Mouse (Mus musculus) cerebellum, adult 2 months (tissue): ENCODE data around the gene Arpc2. TPM values are rescaled to one million over a fixed set of nuclear protein-coding genes. Genes with fewer than 3 reads are reported as not detected.
"Not testable (repeated sequence)": the region's sequence is repeated elsewhere in the genome, so short reads cannot be mapped to it uniquely, and the experiment has no call there.

ENCODE experiments used
- DNase-seq, 2 experiments: peaks; one replicate each; pipeline ENCODE4 v3.0.0; 2021
- H3K27ac ChIP-seq: fragments of 200-500 bp; 2 replicates; pipeline ENCODE4 v1.5.1; 2012; ENCODE audit warnings: low read length, control low read depth, inconsistent platforms; ENCODE audit not compliant: insufficient read depth
- H3K27me3 ChIP-seq: fragments of 200-500 bp; 2 replicates; pipeline ENCODE4 v1.6.1; 2012; ENCODE audit warnings: inconsistent platforms, mild to moderate bottlenecking, low read length, moderate library complexity; ENCODE audit not compliant: control insufficient read depth, insufficient read depth
- H3K4me1 ChIP-seq: fragments of 200-500 bp; 2 replicates; pipeline ENCODE4 v1.6.1; 2011; ENCODE audit warnings: low read length; ENCODE audit not compliant: control insufficient read depth, insufficient read depth
- H3K4me3 ChIP-seq: fragments of 200-500 bp; replicated peaks from 2 replicates; pipeline ENCODE3; 2011; ENCODE audit warnings: mild to moderate bottlenecking, low read depth, low read length, control low read depth; ENCODE audit not compliant: insufficient read depth
- CTCF ChIP-seq: fragments of 200-500 bp; IDR thresholded peaks from 2 replicates; pipeline ENCODE4 v1.5.1; 2011; ENCODE audit warnings: low read depth, mild to moderate bottlenecking, control low read depth, low read length, moderate library complexity, borderline replicate concordance; ENCODE audit not compliant: insufficient read depth
- POLR2A ChIP-seq: fragments of 200-500 bp; IDR thresholded peaks from 2 replicates; pipeline ENCODE4 v1.6.1; 2011; ENCODE audit warnings: low read length, control low read depth, borderline replicate concordance; ENCODE audit not compliant: insufficient read depth
- WGBS: fragments of 180-500 bp; shearing (Covaris S2); methylation state at CpG from one replicate; pipeline ENCODE4 v1.1.7; 2018; 5-methylcytosine and 5-hydroxymethylcytosine counted together
- polyA plus RNA-seq: library from polyadenylated mRNA; depleted of rRNA; stranded (reverse); fragments of >200 nt; gene quantifications from 2 replicates; pipeline ENCODE4 v1.2.3, GENCODE M21; 2012

Arpc2 gene
- polyA plus RNA-seq, 1 experiment, result 146 TPM

DNA sequence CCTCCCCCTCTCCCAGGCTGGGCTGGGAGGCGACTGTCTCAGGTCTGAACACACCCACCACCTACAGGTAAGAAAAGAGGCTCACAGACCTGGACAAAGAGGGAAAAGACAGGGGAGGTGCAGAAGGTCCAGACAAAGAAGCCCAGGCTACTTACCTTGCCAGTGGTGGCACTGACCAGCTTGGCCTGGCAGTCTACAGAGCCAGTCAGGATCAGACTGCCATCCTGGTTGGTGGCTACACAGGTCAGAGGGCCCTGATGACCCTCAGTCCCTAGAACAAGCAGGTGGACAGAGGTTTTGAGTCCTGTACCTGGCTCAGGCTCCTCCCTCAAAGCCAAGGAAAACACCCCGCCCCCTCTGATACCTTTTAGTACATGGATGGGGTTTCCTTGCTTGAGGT lies 45.5 kb downstream of the Arpc2 start:
- no peak for DNase-seq
- H3K27ac ChIP-seq, result no peak overlapping the region
- H3K4me1 ChIP-seq, result no peaks in the 10 kb centered on the region
- TF ChIP-seq CTCF, result no peak
- no peak for TF ChIP-seq POLR2A
- no peak overlapping the region for H3K4me3 ChIP-seq
- WGBS, result 88% methylated on average over 2 of the region's 2 CpGs
- no peaks in the 10 kb centered on the region for H3K27me3 ChIP-seq

DNA sequence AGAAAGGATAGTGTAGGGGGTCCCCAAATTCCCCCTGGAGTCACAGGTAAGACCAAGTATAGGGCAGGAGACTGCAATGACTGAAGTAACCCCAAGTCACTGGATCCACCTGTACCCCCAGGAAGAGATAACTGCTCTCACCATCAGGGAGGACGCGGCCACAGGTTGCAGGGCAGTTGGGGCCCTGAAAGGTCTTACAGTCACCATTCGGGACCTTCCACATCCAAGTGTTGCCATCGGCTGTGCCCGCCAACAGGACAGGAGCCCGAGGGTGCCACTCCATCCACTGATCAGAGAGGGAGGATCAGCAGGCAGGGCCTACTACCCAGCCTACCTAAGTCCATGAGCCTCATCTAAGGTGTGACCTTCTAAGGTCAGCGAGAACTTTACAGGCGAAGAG lies 46.0 kb downstream of the Arpc2 start:
- Histone ChIP-seq H3K4me3 (no peak overlapping the region), H3K4me1 (peaks cover 2% of the 10 kb centered on the region; the same call in 1 of the 2 replicates), H3K27me3 (no peaks in the 10 kb centered on the region), H3K27ac (no peak overlapping the region)
- no peak for DNase-seq
- TF ChIP-seq POLR2A (no peak), CTCF (no peak)
- WGBS, result 96% methylated on average over 8 of the region's 8 CpGs

DNA sequence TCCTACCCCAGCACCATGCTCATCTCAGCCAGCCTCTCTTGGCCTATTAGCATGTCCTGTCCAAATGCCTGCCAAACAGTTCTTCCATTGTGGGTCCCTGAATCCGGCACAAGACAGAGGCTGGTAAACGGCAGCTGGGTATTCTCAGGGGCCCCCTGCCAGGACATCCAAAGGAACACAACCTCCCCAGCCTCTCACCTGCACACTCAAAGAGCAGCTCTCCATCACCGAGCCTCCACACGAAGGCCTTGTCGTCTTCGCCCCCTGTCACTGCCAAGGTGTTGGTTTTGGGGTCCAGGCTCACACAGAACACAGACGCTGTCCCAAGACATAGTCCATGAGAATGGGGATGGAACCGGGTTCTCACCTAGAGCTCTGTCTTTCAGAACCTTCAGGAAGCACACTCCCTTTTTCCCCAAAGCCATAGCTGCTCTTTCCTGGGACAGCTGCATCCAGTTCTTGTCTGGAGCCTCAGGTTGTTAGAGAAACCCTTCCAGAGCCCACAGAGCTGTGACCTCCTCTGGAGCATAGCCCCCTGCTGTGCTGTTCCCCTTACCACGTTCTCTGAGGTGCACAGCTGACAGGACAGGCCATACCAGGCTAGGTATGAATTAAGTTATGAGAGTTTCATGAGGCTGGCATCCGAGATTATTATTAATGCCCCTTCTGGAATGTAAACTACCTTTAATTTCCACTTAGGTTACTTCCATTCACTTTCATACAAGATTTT lies 47.2 kb downstream of the Arpc2 start:
- WGBS, result 71% methylated on average over 10 of the region's 10 CpGs
- Histone ChIP-seq H3K4me3 (no peak overlapping the region), H3K4me1 (peaks cover 5% of the 10 kb centered on the region; the same call in 1 of the 2 replicates), H3K27ac (no peak overlapping the region), H3K27me3 (no peaks in the 10 kb centered on the region)
- no peak for TF ChIP-seq CTCF
- TF ChIP-seq POLR2A, result no peak
- DNase-seq, result no peak

DNA sequence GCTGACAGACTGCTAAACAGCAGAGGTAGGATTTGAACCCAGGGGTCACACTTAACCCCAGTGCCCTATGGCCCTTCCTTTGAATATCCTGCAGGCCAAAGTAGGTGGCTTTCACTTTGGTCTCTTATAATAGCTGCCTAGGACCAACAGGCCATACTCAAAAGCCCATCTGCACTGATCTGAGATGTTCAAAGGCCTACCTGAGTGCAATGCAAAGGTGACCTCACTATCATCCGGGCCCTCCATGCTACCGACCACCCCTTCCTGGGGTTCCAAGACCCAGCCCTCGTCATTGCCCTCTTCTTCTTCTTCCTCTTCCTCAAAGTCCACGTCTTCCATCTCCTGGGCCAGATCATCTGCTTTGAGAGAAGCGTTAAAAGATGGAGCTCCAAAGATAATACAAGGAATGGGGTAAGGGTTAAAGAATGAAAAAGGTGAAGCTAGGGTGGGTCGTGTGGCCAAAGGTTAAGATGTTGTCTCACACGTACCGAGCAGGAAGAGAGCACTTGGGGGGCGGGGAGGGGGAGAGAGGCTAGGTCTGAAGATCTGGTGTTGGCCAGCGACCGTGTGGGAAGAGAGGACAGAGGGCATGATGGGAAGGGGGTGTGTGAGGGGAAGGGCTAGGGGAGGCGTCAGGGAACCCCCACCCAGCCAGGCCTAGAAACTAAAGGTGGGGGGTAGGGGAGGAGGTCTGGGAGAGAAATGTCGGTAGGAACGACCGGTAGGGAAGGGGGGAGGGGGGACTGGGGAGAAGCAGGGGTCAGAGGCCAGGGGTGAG lies 48.0 kb downstream of the Arpc2 start:
- TF ChIP-seq CTCF (no peak), POLR2A (no peak)

DNA sequence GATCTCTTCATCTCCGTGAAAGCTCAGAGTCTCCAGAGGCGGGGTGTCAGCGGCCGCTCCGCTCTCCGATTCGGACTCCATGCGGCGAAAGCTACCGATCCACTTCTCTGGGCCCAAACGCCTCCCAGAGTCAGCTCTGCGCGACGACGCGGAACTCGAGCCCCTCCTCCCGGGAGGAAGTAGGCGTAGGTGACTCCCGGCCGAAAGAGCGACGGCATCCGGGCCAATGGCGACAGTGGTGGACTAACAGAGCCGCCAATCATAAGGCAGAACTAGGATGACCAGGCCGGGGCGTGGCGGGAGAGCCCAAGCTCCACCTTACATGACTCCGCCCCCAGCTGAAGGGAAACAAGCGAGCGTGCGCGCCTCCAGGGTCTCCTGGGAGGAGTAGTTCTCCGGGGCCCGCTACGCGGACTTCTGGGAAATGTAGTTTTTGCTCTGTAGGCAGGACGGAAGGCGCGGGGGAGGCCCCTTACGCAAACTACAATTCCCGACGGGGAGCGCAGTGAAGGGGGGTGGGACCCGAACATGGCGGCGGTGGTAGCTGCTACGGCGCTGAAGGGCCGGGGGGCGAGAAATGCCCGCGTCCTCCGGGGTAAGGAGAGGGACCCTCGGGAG lies 48.8 kb downstream of the Arpc2 start, which contains the start of the genes Aamp and Pnkd:
TSS of gene Aamp (minus strand) at position 196 of the 618 bp plus-strand sequence.
TSS of gene Pnkd (plus strand) at position 388 of the 618 bp plus-strand sequence.
- DNase-seq, result peak; percentile 99 to 100
- under 1% methylated on average over 56 of the region's 56 CpGs for WGBS
- H3K4me1 ChIP-seq, result peaks cover 15% of the 10 kb centered on the region
- TF ChIP-seq CTCF, result no peak
- TF ChIP-seq POLR2A, result peak; percentile 69; the same call in 1 of the 2 replicates
- H3K27me3 ChIP-seq, result no peaks in the 10 kb centered on the region
- peak within 1 kb of the TSS; percentile 40; the same call in 1 of the 2 replicates for H3K27ac ChIP-seq
- peak within 1 kb of the TSS; percentile 92 for H3K4me3 ChIP-seq

More for the DNA sequence above, 48.0 kb downstream of the Arpc2 start:
- DNase-seq, result no peak
- 12% methylated on average over 15 of the region's 15 CpGs for WGBS
- Histone ChIP-seq H3K4me1 (peaks cover 7% of the 10 kb centered on the region; the same call in 1 of the 2 replicates), H3K4me3 (peak overlapping the region; percentile 75), H3K27ac (no peak overlapping the region), H3K27me3 (no peaks in the 10 kb centered on the region)

DNA sequence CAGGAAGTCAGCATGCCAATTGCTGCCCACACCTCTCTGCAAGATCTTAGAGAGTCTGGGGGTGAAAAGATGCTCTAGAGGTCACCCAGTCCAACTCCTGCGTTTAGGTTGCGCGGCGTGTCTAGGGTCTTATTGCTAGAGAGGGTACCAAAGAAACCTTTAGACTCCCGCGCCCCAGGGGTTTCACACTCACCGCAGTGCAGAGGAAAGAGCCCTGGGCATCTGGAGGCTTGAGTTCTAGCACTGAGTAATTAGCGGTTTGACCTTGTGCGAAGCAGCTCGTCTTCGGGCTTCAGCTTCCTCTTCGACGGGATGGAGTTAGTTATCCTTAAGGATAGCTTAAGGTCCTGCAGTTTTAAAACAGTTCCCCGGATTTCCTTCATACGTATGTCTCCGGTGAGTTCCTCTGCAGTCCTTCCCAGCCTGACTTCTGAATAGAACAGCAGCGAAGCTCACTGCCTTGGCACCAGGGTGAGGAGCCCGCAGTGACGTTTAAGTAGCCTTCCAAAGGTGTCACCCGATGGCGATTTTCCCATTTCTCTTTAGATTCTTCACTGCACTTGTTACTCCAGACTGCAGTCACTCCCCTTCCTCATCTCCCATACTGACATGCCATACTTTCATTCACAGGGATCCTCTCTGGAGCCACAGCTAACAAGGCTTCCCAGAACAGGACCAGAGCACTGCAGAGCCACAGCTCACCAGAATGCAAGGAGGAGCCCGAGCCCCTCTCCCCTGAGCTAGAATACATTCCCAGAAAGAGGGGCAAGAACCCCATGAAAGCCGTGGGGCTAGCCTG lies 49.5 kb downstream of the Arpc2 start:
- peaks cover 22% of the 10 kb centered on the region for H3K4me1 ChIP-seq
- WGBS, result 3% methylated on average over 23 of the region's 23 CpGs
- DNase-seq, result peak in 1 of 2 experiments; percentile 43

DNA sequence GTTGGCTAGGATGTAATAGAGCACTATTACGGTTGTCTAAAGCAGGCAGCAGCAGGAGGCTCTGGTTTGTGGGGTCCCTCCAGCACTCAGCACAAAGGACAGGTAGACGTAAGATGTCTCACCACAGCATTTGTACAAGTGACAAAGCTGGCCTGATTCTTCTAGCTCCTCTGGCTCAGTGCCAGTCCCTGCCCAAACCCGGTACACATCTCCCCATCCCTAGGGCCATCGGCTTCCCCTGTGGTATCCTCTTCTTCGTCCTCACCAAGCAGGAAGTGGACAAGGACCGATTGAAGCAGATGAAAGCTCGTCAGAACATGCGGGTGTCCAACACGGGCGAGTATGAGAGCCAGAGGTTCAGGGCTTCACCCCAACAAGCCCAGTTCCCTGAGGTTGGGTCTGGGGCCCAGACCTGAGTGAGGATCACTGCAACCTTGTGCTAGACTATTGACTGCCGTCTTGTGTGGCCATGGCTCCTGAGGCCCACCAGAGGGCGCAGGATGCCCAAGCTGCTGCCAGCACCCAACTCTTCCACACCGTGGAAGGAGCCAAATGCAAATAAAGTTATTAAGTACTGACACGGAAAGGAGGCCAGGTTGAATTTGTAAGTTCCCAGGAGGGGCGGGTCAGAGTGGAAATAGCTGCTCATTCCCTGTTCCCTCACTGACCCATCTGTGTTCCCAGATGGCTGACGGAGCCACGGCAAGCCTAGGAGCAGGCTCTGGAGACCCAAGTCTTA lies 51.2 kb downstream of the Arpc2 start:
- not testable (repeated sequence) for H3K4me3 ChIP-seq, H3K27me3 ChIP-seq, H3K27ac ChIP-seq
- peak; percentile 59 to 61 for DNase-seq
- peak; percentile 43 for TF ChIP-seq CTCF
- H3K4me1 ChIP-seq, result peaks cover 30% of the 10 kb centered on the region
- 32% methylated on average over 16 of the region's 17 CpGs for WGBS

More for the DNA sequence above, 49.5 kb downstream of the Arpc2 start:
- Histone ChIP-seq H3K27ac (peak overlapping the region; percentile 40; the same call in 1 of the 2 replicates), H3K4me3 (peak overlapping the region; percentile 92), H3K27me3 (no peaks in the 10 kb centered on the region)
- TF ChIP-seq POLR2A (no peak), CTCF (no peak)
